Comparison of ENCODE assay signal across 15 mouse cellular contexts in genomic region chr4:128794198-128794597, GRCm38 (mm10). TPM values are rescaled to one million over a fixed set of nuclear protein-coding genes. Genes with fewer than 3 reads are reported as not detected.
DNase-seq lines count a peak whose midpoint lies in the region; ATAC-seq and TF ChIP-seq lines count a peak whose summit lies in the region.
"Had no signal": no experiment of that assay in that cellular context is flagged by ENCODE, and none has a peak within 500 bp of the region (broad histone marks: within the 10 kb centered on the region; RNA-seq: fewer than 3 reads in every experiment).

No protein-coding gene starts in this region.

- peak overlapping the region; percentile 69; the same call in 1 of the 2 replicates for H3K27ac ChIP-seq in heart, embryonic 10.5 days
- H3K27ac ChIP-seq in liver, embryonic 13.5 days = 0 out of 2 replicates have a peak overlapping the region, but pooled peaks have one; percentile 7
- H3K27ac ChIP-seq in liver, embryonic 12.5 days = no peak overlapping the region
- H3K27ac ChIP-seq in thymus, adult 2 months (ENCODE audit: control insufficient read depth, insufficient read depth, low read length) = no peak overlapping the region
- H3K27ac ChIP-seq: hindbrain, postnatal 0 days; left cerebral cortex, adult 2 months; limb, embryonic 12.5 days; neural tube, embryonic 13.5 days had no signal

- no peak overlapping the region for H3K4me3 ChIP-seq in heart, embryonic 10.5 days
- H3K4me3 ChIP-seq in liver, embryonic 13.5 days (replicated peaks) = no peak overlapping the region
- no peak overlapping the region for H3K4me3 ChIP-seq in liver, embryonic 12.5 days
- no peak overlapping the region for H3K4me3 ChIP-seq in thymus, adult 2 months (ENCODE audit: control insufficient read depth, insufficient read depth, low read length)
- H3K4me3 ChIP-seq: erythroblast, embryonic 14.5 days; left cerebral cortex, adult 2 months; limb, embryonic 12.5 days; megakaryocyte, embryonic 14.5 days; neural tube, embryonic 13.5 days had no signal

- peaks cover 92% of the 10 kb centered on the region for H3K4me1 ChIP-seq in heart, embryonic 10.5 days
- peaks cover 64% of the 10 kb centered on the region for H3K4me1 ChIP-seq in liver, embryonic 13.5 days (replicated peaks)
- H3K4me1 ChIP-seq in liver, embryonic 12.5 days = peaks cover 64% of the 10 kb centered on the region
- H3K4me1 ChIP-seq in thymus, adult 2 months (replicated peaks; ENCODE audit: control insufficient read depth, insufficient read depth, low read length) = peaks cover 15% of the 10 kb centered on the region

- TF ChIP-seq CTCF in thymus, adult 2 months (IDR thresholded peaks at IDR 0.05; ENCODE audit: borderline replicate concordance, control insufficient read depth, extremely low read depth, insufficient read depth, low read length, poor library complexity) = no peak

- H3K4me2 ChIP-seq in liver, embryonic 13.5 days = no peak overlapping the region
- H3K4me2 ChIP-seq in liver, embryonic 12.5 days = no peak overlapping the region
- H3K4me2 ChIP-seq: limb, embryonic 12.5 days; neural tube, embryonic 13.5 days had no signal

- no peak for TF ChIP-seq POLR2A in thymus, adult 2 months (IDR thresholded peaks at IDR 0.05; ENCODE audit: control insufficient read depth, extremely low read depth, insufficient read depth, low read length, poor library complexity)

- H3K9me3 ChIP-seq in heart, embryonic 10.5 days = no peaks in the 10 kb centered on the region
- no peaks in the 10 kb centered on the region for H3K9me3 ChIP-seq in liver, embryonic 13.5 days (replicated peaks)
- no peaks in the 10 kb centered on the region for H3K9me3 ChIP-seq in liver, embryonic 12.5 days (replicated peaks)
- H3K9me3 ChIP-seq: limb, embryonic 12.5 days; megakaryocyte, embryonic 14.5 days; neural tube, embryonic 13.5 days had no signal

- H3K36me3 ChIP-seq in heart, embryonic 10.5 days = peaks cover 43% of the 10 kb centered on the region
- peaks cover 15% of the 10 kb centered on the region; the same call in 1 of the 2 replicates for H3K36me3 ChIP-seq in liver, embryonic 13.5 days
- H3K36me3 ChIP-seq in liver, embryonic 12.5 days = peaks cover 36% of the 10 kb centered on the region
- H3K36me3 ChIP-seq in thymus, adult 2 months (ENCODE audit: control insufficient read depth, insufficient read depth, low read length) = 0 out of 2 replicates have a peak, but pooled peaks cover 4% of the 10 kb centered on the region

- ATAC-seq in liver, embryonic 13.5 days (ENCODE audit: low read depth) = no peak
- no peak for ATAC-seq in liver, embryonic 12.5 days
- ATAC-seq: hindbrain, postnatal 0 days had no signal

- no peaks in the 10 kb centered on the region for H3K27me3 ChIP-seq in heart, embryonic 10.5 days (ENCODE audit: insufficient read depth, poor library complexity, severe bottlenecking)
- H3K27me3 ChIP-seq in liver, embryonic 13.5 days = no peaks in the 10 kb centered on the region
- H3K27me3 ChIP-seq in liver, embryonic 12.5 days (replicated peaks) = no peaks in the 10 kb centered on the region
- H3K27me3 ChIP-seq in thymus, adult 2 months (ENCODE audit: control insufficient read depth, insufficient read depth, low read length) = no peaks in the 10 kb centered on the region
- H3K27me3 ChIP-seq: limb, embryonic 12.5 days; megakaryocyte, embryonic 14.5 days; neural tube, embryonic 13.5 days had no signal

- peak; percentile 55 for DNase-seq in adrenal gland, postnatal 25 days
- DNase-seq in adrenal gland, adult 2 months = no peak
- no peak for DNase-seq in heart, embryonic 10.5 days (ENCODE audit: low spot score)
- no peak for DNase-seq in heart, adult 18-20 months
- no peak for DNase-seq in liver, embryonic 13.5 days
- peak; percentile 62 to 77 for DNase-seq in kidney, postnatal 4 days
- no peak for DNase-seq in thymus, adult 2 months
- DNase-seq: right cerebral cortex, postnatal 4 days had no signal

- 86% methylated on average over 8 of the region's 8 CpGs for WGBS in heart, embryonic 10.5 days
- 81% methylated on average over 8 of the region's 8 CpGs for WGBS in liver, embryonic 13.5 days (ENCODE audit: insufficient replicate concordance)
- 85% methylated on average over 8 of the region's 8 CpGs for WGBS in liver, embryonic 12.5 days (ENCODE audit: insufficient replicate concordance)
- 91% methylated on average over 8 of the region's 8 CpGs for WGBS in thymus, adult 2 months

- no peak overlapping the region for H3K9ac ChIP-seq in liver, embryonic 13.5 days
- H3K9ac ChIP-seq in liver, embryonic 12.5 days = no peak overlapping the region
- H3K9ac ChIP-seq: limb, embryonic 12.5 days; neural tube, embryonic 13.5 days had no signal

RNA-seq across cellular contexts. Expression of gene Zfp362, which starts 11.6 kb away (rescaled TPM):
- 30.3 and 38.6 TPM in 2 replicates for total RNA-seq in adrenal gland, postnatal 25 days (2021)
- total RNA-seq in adrenal gland, adult 2 months (2021) = 10 to 100 TPM; 21.2 to 28.2 TPM
- 57.7 and 66.7 TPM in 2 replicates for polyA plus RNA-seq in adrenal gland, adult 2 months (2012; rRNA removed)
- 20.7 and 35.9 TPM in 2 replicates for polyA plus RNA-seq in heart, embryonic 10.5 days (2016; fragmentation: Nextera tagmentation; extraction: Ambion mirVana)
- total RNA-seq in heart, adult 18-20 months (2021) = 1 to 10 TPM; 9.9 TPM
- 7.1 and 7.3 TPM in 2 replicates for polyA plus RNA-seq in liver, embryonic 13.5 days (2015; fragmentation: Nextera tagmentation; extraction: Ambion mirVana)
- polyA plus RNA-seq in liver, embryonic 12.5 days (2016; fragmentation: Nextera tagmentation; extraction: Ambion mirVana) = 12.1 and 12.6 TPM in 2 replicates
- 105 and 145 TPM in 2 replicates for polyA plus RNA-seq in thymus, adult 2 months (2012; rRNA removed)

RNA-seq across cellular contexts. Expression of gene A3galt2, which starts 39.0 kb away (rescaled TPM):
- total RNA-seq in adrenal gland, postnatal 25 days (2021) = 0.27 TPM in 1 of 2 replicates, not detected in the other
- total RNA-seq in adrenal gland, adult 2 months (2021) = under 1 TPM; 0.20 to 0.21 TPM
- polyA plus RNA-seq in adrenal gland, adult 2 months (2012; rRNA removed) = 0.51 and 0.60 TPM in 2 replicates
- polyA plus RNA-seq in heart, embryonic 10.5 days (2016; fragmentation: Nextera tagmentation; extraction: Ambion mirVana) = 0.04 and 0.10 TPM in 2 replicates
- total RNA-seq in heart, adult 18-20 months (2021) = under 1 TPM; 0.13 to 0.32 TPM
- not detected in 2 replicates for polyA plus RNA-seq in liver, embryonic 13.5 days (2015; fragmentation: Nextera tagmentation; extraction: Ambion mirVana)
- 0.04 and 0.06 TPM in 2 replicates for polyA plus RNA-seq in liver, embryonic 12.5 days (2016; fragmentation: Nextera tagmentation; extraction: Ambion mirVana)
- polyA plus RNA-seq in thymus, adult 2 months (2012; rRNA removed) = 1.3 and 1.6 TPM in 2 replicates
- polyA plus RNA-seq: erythroblast, embryonic 14.5 days had no signal

Comparison
In these comparisons a context has a peak if more than half of its experiments do, and no peak if none do; other contexts are left out.
1. DNase-seq: peak in adrenal gland, postnatal 25 days (single experiment) and kidney, postnatal 4 days (2 of 2); none in adrenal gland, adult 2 months (single experiment), heart, embryonic 10.5 days (single experiment), heart, adult 18-20 months (0 of 2), liver, embryonic 13.5 days (single experiment) and thymus, adult 2 months (single experiment).
2. H3K27ac ChIP-seq: peak in heart, embryonic 10.5 days (single experiment) and liver, embryonic 13.5 days (single experiment); none in liver, embryonic 12.5 days (single experiment) and thymus, adult 2 months (single experiment).